Mouse (Mus musculus): ENCODE data around the gene Gm27021.

- TF ChIP-seq CTCF (IDR thresholded peaks at IDR 0.05; ENCODE audit: borderline replicate concordance, extremely low read depth, insufficient read depth, insufficient read length), result no peak
- TF ChIP-seq POLR2A (IDR thresholded peaks at IDR 0.05; ENCODE audit: borderline replicate concordance, extremely low read depth, insufficient read depth, insufficient read length, poor library complexity, severe bottlenecking), result no peak
Observed at GRCm38 (mm10) chr8:120632969-120633664, 34.8 kb downstream of the Gm27021 start.
